Mouse (Mus musculus): Measurements from ENCODE around the gene Ppm1f.

GRCm38 (mm10) chr16:16939543-16939942 lies 43.3 kb downstream of the Ppm1f start:
- TF ChIP-seq CTCF (IDR thresholded peaks at IDR 0.05; ENCODE audit: control insufficient read depth, insufficient read depth, insufficient replicate concordance, low read depth, low read length), result no peak
- no peak for TF ChIP-seq POLR2A (IDR thresholded peaks at IDR 0.05; ENCODE audit: control insufficient read depth, low read depth, low read length)

All from testis, adult 2 months (tissue).